Mouse (Mus musculus) lung, postnatal 0 days (tissue): ENCODE measurements around the gene Plcb1. TPM values are rescaled to one million over a fixed set of nuclear protein-coding genes. Genes with fewer than 3 reads are reported as not detected.

Source experiments
- ATAC-seq: fragments of 200-750 bp; cut with Nextera tagmentation; 2 replicates; pipeline ENCODE4 v1.8.0; 2017; ENCODE audit warnings: moderate library complexity
- DNase-seq: peaks from one replicate; pipeline ENCODE4 v3.0.0-alpha.2; 2016; ENCODE audit warnings: low spot score
- H3K27ac ChIP-seq: fragments of 300-500 bp; sonication (generic); 2 replicates; pipeline ENCODE4 v1.5.1; 2014; ENCODE audit warnings: antibody characterized with exemption, mild to moderate bottlenecking, low read length, mixed read lengths
- H3K27me3 ChIP-seq: fragments of 300-500 bp; sonication (generic); replicated peaks from 2 replicates; pipeline ENCODE4 v1.6.1; 2014; ENCODE audit warnings: low read length, mixed read lengths; ENCODE audit not compliant: insufficient read depth
- H3K36me3 ChIP-seq: fragments of 300-500 bp; sonication (generic); 2 replicates; pipeline ENCODE4 v1.6.1; 2014; ENCODE audit warnings: low read length, mixed read lengths; ENCODE audit not compliant: insufficient read depth
- H3K4me1 ChIP-seq: fragments of 300-500 bp; sonication (generic); 2 replicates; pipeline ENCODE4 v1.6.1; 2014; ENCODE audit warnings: antibody characterized with exemption, low read depth, low read length, mixed read lengths; ENCODE audit not compliant: insufficient read depth
- H3K4me2 ChIP-seq: fragments of 300-500 bp; sonication (generic); replicated peaks from 2 replicates; pipeline ENCODE4 v1.6.1; 2014; ENCODE audit warnings: low read depth, mild to moderate bottlenecking, low read length, moderate library complexity, mixed read lengths
- H3K4me3 ChIP-seq: fragments of 300-500 bp; sonication (generic); 2 replicates; pipeline ENCODE4 v1.5.1; 2014; ENCODE audit warnings: low read depth, low read length
- H3K9ac ChIP-seq: fragments of 300-500 bp; sonication (generic); replicated peaks from 2 replicates; pipeline ENCODE4 v1.6.1; 2014; ENCODE audit warnings: low read depth, mild to moderate bottlenecking
- H3K9me3 ChIP-seq: fragments of 300-500 bp; sonication (generic); 2 replicates; pipeline ENCODE4 v1.6.1; 2016; ENCODE audit warnings: low read length, mixed read lengths
- CTCF ChIP-seq: IDR thresholded peaks from 2 replicates; pipeline ENCODE4 v1.5.1; 2016; ENCODE audit warnings: antibody characterized with exemption, mild to moderate bottlenecking
- EP300 ChIP-seq: IDR thresholded peaks from 2 replicates; pipeline ENCODE4 v1.6.1; 2016; ENCODE audit warnings: antibody characterized with exemption, mild to moderate bottlenecking, control low read depth
- WGBS: fragments of 180-500 bp; shearing (Covaris S2); extraction: QIAGEN DNeasy Blood & Tissue Kit; methylation state at CpG from one replicate; pipeline ENCODE4 v1.1.7; 2014; 5-methylcytosine and 5-hydroxymethylcytosine counted together
- polyA plus RNA-seq: library from polyadenylated mRNA; unstranded; fragments of >200 nt; fragmentation: Nextera tagmentation; extraction: Ambion mirVana; gene quantifications from 2 replicates; pipeline ENCODE4 v1.2.1, GENCODE M21; 2015

Plcb1 gene
- polyA plus RNA-seq, 1 experiment from 2014 or later = 8.7 TPM

DNA sequence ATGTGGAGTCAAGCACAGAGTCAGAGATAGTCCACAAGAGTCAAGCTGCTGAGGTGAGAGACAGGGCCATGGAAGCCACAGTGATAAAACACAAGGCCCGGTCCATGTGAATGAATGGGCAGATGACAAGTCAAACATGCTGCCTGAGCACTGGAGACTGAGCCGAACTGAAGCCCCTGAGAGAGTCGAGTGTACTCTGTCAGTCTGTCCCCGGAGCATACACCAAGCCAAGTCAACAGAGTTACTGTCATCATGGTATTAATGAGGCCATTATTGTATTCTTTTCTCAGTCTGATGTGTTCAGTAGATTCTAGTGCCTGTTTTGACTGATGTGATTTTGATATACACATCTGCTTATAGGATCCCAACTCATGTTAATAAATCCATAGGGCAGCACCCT is 521.9 kb downstream of the Plcb1 start:
- no peaks in the 10 kb centered on the region for H3K36me3 ChIP-seq

DNA sequence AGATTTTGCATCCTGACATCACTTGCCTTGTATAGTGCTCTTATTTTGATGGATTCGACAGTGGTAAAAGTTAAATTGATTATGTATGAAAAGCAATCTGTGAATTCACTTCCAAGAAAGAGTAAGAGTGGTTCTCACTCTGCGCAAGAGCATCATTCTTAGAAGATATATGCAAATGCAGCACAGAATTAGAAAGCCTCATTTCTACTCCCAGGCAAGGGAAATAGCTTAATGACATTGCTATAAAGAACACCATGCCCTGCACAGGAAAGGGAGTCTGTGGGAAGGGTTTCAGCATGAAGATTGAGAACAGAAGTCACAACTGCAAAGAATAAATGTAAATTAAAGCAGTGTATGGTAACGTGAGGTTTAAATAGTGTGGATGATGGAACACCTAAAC is 530.1 kb downstream of the Plcb1 start:
- DNase-seq = no peak
- Histone ChIP-seq H3K9me3 (no peaks in the 10 kb centered on the region), H3K9ac (no peak overlapping the region), H3K27me3 (no peaks in the 10 kb centered on the region), H3K27ac (no peak overlapping the region), H3K36me3 (no peaks in the 10 kb centered on the region), H3K4me1 (no peaks in the 10 kb centered on the region), H3K4me2 (no peak overlapping the region), H3K4me3 (no peak overlapping the region)
- TF ChIP-seq CTCF = no peak
- no peak for TF ChIP-seq EP300
- no peak for ATAC-seq
- WGBS = 95% methylated on average over 3 of the region's 3 CpGs

More for the DNA sequence above, 521.9 kb downstream of the Plcb1 start:
- no peaks in the 10 kb centered on the region for H3K27me3 ChIP-seq
- TF ChIP-seq EP300 (no peak), CTCF (no peak)
- H3K4me3 ChIP-seq = no peak overlapping the region
- H3K27ac ChIP-seq = no peak overlapping the region
- 78% methylated on average over 4 of the region's 4 CpGs for WGBS
- H3K4me1 ChIP-seq = no peaks in the 10 kb centered on the region
- H3K4me2 ChIP-seq = no peak overlapping the region
- no peak overlapping the region for H3K9ac ChIP-seq
- ATAC-seq = no peak
- H3K9me3 ChIP-seq = no peaks in the 10 kb centered on the region
- no peak for DNase-seq

DNA sequence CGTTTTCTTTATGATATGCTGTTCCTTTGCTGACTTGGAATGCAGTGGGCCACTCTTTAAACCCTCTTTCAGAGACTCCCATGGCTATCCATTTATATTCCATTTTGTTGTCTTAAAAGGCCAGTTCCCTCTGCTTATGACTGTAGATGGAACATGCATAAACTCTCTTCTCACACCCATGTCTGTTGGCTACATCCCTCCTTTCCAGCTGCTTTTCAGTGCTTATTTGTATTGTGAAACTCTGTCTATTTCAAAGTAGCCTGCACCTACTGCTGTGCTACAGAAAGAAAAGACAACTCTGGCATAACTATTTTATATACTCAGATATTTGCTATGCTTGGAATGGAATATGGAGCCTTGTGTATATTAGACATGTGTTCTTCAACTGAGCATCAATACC is 532.3 kb downstream of the Plcb1 start:
- 69% methylated on average over 1 of the region's 1 CpGs for WGBS
- no peaks in the 10 kb centered on the region for H3K4me1 ChIP-seq
- peak; percentile 74 for ATAC-seq

DNA sequence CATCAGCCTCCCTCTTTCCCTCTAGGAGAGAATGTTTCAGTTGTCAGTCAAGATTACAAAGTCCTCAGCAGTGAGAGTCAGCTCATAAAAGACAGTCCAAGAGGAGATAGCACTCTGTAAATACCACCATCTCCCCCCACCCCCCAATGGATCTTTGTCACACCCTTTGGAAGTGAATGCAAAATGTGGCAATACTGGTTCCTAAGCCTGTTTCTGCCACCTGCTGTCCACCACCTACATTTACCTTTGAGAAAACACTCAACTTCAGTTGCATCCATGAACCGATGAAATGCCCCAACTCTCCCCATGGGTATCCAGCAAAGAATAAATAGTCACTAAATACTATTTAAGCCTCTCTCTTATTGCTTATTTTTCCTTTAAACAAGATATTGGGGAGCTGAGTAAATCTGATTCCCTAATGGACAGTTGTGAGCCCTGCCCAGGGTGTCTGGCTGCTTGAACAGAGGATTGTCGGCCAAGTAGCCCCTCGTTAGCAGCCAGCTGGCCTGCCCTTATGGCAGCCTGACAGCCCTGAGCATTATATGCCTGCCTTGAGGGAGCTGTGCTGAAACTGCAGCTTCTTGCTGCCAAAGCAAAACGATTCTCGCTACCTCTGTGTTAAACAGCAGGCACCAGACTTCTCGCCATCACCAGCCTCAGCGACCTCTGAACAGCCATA is 537.5 kb downstream of the Plcb1 start:
- H3K9me3 ChIP-seq = no peaks in the 10 kb centered on the region
- no peak overlapping the region for H3K4me2 ChIP-seq
- H3K9ac ChIP-seq = no peak overlapping the region
- no peaks in the 10 kb centered on the region for H3K4me1 ChIP-seq
- WGBS = 76% methylated on average over 7 of the region's 7 CpGs
- no peak for ATAC-seq
- DNase-seq = no peak
- no peak overlapping the region for H3K4me3 ChIP-seq
- TF ChIP-seq EP300 (no peak), CTCF (no peak)
- no peaks in the 10 kb centered on the region for H3K27me3 ChIP-seq
- no peaks in the 10 kb centered on the region for H3K36me3 ChIP-seq
- no peak overlapping the region for H3K27ac ChIP-seq

More for the DNA sequence above, 532.3 kb downstream of the Plcb1 start:
- Histone ChIP-seq H3K27me3 (no peaks in the 10 kb centered on the region), H3K9me3 (no peaks in the 10 kb centered on the region), H3K4me2 (no peak overlapping the region), H3K9ac (no peak overlapping the region), H3K27ac (no peak overlapping the region), H3K4me3 (no peak overlapping the region), H3K36me3 (no peaks in the 10 kb centered on the region)
- TF ChIP-seq EP300 = 0 out of 2 replicates have a peak, but pooled peaks have one; percentile 18
- no peak for TF ChIP-seq CTCF
- DNase-seq = peak; percentile 72

DNA sequence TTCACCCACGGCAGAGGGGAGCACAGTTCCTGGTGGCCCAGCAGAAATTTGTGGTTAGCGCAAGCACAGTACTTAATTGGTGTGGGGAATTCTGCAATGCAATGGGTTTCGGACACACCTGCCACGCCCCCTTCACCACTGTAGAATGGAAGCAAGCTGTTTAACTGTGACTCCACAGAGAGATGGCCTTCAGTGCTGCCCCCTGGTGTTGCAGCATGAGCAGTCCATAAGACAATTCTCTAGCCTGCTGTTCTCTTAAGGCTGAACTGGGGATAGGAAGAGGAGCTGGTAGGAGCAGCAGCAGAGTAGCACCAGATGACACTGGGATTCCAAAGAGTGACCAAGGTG is 538.1 kb downstream of the Plcb1 start:
- no peaks in the 10 kb centered on the region for H3K27me3 ChIP-seq
- WGBS = 52% methylated on average over 4 of the region's 4 CpGs
- DNase-seq (peak; percentile 84), ATAC-seq (peak; percentile 80)
- H3K4me2 ChIP-seq = no peak overlapping the region
- H3K4me3 ChIP-seq = no peak overlapping the region
- no peak overlapping the region for H3K9ac ChIP-seq
- H3K27ac ChIP-seq = no peak overlapping the region
- H3K36me3 ChIP-seq = no peaks in the 10 kb centered on the region
- H3K9me3 ChIP-seq = no peaks in the 10 kb centered on the region
- no peaks in the 10 kb centered on the region for H3K4me1 ChIP-seq
- TF ChIP-seq CTCF (peak; percentile 91), EP300 (no peak)

DNA sequence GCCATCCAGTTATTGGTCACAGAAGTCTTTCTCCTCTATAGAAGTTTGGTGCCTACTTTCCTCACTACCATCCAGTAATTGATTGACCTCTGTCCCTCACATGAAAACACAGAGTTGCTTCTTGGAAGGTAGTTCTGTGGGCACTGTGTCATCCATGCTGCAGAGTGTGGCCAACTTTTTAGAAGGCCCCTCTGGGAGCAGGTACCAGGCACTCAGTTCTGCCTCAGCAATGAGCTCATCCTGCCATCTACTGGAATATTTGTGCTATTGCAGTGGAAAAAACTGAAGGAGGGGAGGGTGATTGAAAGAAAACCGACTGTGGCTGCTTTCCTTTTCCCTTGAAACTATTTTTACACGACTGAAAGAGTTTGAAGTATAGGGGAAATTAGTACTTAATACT is 542.9 kb downstream of the Plcb1 start:
- TF ChIP-seq CTCF (peak; percentile 95), EP300 (no peak)
- Histone ChIP-seq H3K27me3 (no peaks in the 10 kb centered on the region), H3K9ac (no peak overlapping the region), H3K36me3 (no peaks in the 10 kb centered on the region), H3K4me1 (no peaks in the 10 kb centered on the region), H3K27ac (no peak overlapping the region), H3K9me3 (no peaks in the 10 kb centered on the region), H3K4me2 (no peak overlapping the region), H3K4me3 (no peak overlapping the region)
- ATAC-seq (peak; percentile 35; the same call in 1 of the 2 replicates), DNase-seq (peak; percentile 63)
- WGBS = 1% methylated on average over 2 of the region's 2 CpGs
